Mouse (Mus musculus) heart, embryonic 16.5 days (tissue): ENCODE data around the gene Il17rd. TPM values are rescaled to one million over a fixed set of nuclear protein-coding genes. Genes with fewer than 3 reads are reported as not detected.

Experiments used
- ATAC-seq: fragments of 200-750 bp; cut with Nextera tagmentation; replicated peaks from 2 replicates; pipeline ENCODE4 v1.8.0; 2017; ENCODE audit warnings: moderate number of reproducible peaks; ENCODE audit not compliant: insufficient read depth, low FRiP score; ENCODE audit errors: extremely low read depth
- H3K27ac ChIP-seq: fragments of 300-500 bp; sonication (generic); 2 replicates; pipeline ENCODE4 v1.5.1; 2014; ENCODE audit warnings: mild to moderate bottlenecking, low read length, control low read depth, moderate library complexity
- H3K27me3 ChIP-seq: fragments of 300-500 bp; sonication (generic); 2 replicates; pipeline ENCODE4 v1.6.1; 2014; ENCODE audit warnings: low read length, mixed read lengths; ENCODE audit not compliant: control insufficient read depth, insufficient read depth
- H3K36me3 ChIP-seq: fragments of 300-500 bp; sonication (generic); 2 replicates; pipeline ENCODE4 v1.6.1; 2014; ENCODE audit not compliant: control insufficient read depth, insufficient read depth
- H3K4me1 ChIP-seq: fragments of 300-500 bp; sonication (generic); 2 replicates; pipeline ENCODE4 v1.6.1; 2014; ENCODE audit warnings: low read length, mixed read lengths; ENCODE audit not compliant: control insufficient read depth, insufficient read depth
- H3K4me2 ChIP-seq: fragments of 300-500 bp; sonication (generic); 2 replicates; pipeline ENCODE4 v1.6.1; 2014; ENCODE audit warnings: low read depth, mild to moderate bottlenecking, control low read depth, low read length
- H3K4me3 ChIP-seq: fragments of 300-500 bp; sonication (generic); 2 replicates; pipeline ENCODE4 v1.5.1; 2014; ENCODE audit warnings: mild to moderate bottlenecking, control low read depth, low read length
- H3K9ac ChIP-seq: fragments of 300-500 bp; sonication (generic); 2 replicates; pipeline ENCODE4 v1.6.1; 2014; ENCODE audit warnings: low read length, control low read depth
- H3K9me3 ChIP-seq: fragments of 300-500 bp; sonication (generic); replicated peaks from 2 replicates; pipeline ENCODE4 v1.6.1; 2016; ENCODE audit warnings: low read length; ENCODE audit not compliant: control insufficient read depth
- WGBS: fragments of 180-500 bp; shearing (Covaris S2); extraction: QIAGEN DNeasy Blood & Tissue Kit; methylation state at CpG from one replicate; pipeline ENCODE4 v1.1.7; 2014; 5-methylcytosine and 5-hydroxymethylcytosine counted together
- polyA plus RNA-seq: library from polyadenylated mRNA; unstranded; fragments of >200 nt; fragmentation: Nextera tagmentation; extraction: Ambion mirVana; gene quantifications from 2 replicates; pipeline ENCODE4 v1.2.1, GENCODE M21; 2015

Gene Il17rd
- polyA plus RNA-seq, 1 experiment from 2014 or later: 0.92 TPM

- H3K4me1 ChIP-seq: peaks cover 7% of the 10 kb centered on the region; the same call in 1 of the 2 replicates
- H3K27ac ChIP-seq: no peak overlapping the region
- no peaks in the 10 kb centered on the region; the same call in 1 of the 2 replicates for H3K36me3 ChIP-seq
- ATAC-seq: no peak
- H3K27me3 ChIP-seq: no peaks in the 10 kb centered on the region
- H3K9me3 ChIP-seq: no peaks in the 10 kb centered on the region
- no peak overlapping the region for H3K4me3 ChIP-seq
- no peak overlapping the region for H3K9ac ChIP-seq
- WGBS: 70% methylated on average over 5 of the region's 5 CpGs
- no peak overlapping the region for H3K4me2 ChIP-seq
These were observed 12.8 kb downstream of the Il17rd start for GRCm38 (mm10) chr14:27051511-27051895.

- H3K9ac ChIP-seq: 0 out of 2 replicates have a peak overlapping the region, but pooled peaks have one; percentile 4
- H3K9me3 ChIP-seq: no peaks in the 10 kb centered on the region
- peaks cover 25% of the 10 kb centered on the region for H3K4me1 ChIP-seq
- H3K27me3 ChIP-seq: no peaks in the 10 kb centered on the region
- H3K36me3 ChIP-seq: no peaks in the 10 kb centered on the region
- H3K4me2 ChIP-seq: peak overlapping the region; percentile 48
- no peak overlapping the region for H3K27ac ChIP-seq
- ATAC-seq: no peak
- no peak overlapping the region for H3K4me3 ChIP-seq
- 8% methylated on average over 13 of the region's 13 CpGs for WGBS
These were observed 19.9 kb downstream of the Il17rd start for GRCm38 (mm10) chr14:27058535-27059223.

GRCm38 (mm10) chr14:27059224-27059558 lies 20.4 kb downstream of the Il17rd start:
- 15% methylated on average over 8 of the region's 8 CpGs for WGBS
- peak overlapping the region; percentile 48 for H3K4me2 ChIP-seq
- peaks cover 25% of the 10 kb centered on the region for H3K4me1 ChIP-seq
- no peaks in the 10 kb centered on the region for H3K27me3 ChIP-seq
- H3K4me3 ChIP-seq: no peak overlapping the region
- H3K27ac ChIP-seq: no peak overlapping the region
- ATAC-seq: no peak; the same call in 1 of the 2 replicates
- H3K9ac ChIP-seq: 0 out of 2 replicates have a peak overlapping the region, but pooled peaks have one; percentile 4
- no peaks in the 10 kb centered on the region for H3K9me3 ChIP-seq
- H3K36me3 ChIP-seq: no peaks in the 10 kb centered on the region

DNA sequence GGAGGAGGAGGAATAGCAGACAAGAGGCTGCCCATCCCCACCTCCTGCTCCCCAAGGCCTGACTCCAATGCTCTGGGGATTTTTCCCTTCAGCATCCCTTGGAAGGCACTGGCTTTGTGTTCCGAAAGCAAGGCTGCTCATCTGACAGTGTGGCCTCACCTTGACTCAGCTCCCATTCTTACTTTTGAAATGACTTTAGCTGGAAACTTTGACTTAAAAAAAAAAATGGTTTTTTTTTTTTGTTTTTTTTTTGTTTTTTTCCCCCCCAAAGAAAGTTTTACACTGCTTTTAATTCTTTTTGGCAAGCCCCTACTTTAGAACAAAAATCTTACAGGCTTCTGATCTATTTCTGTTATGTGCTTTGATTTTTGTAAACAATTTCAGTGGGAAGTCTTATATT lies 24.6 kb downstream of the Il17rd start:
- 100% methylated on average over 1 of the region's 1 CpGs for WGBS
- peaks cover 24% of the 10 kb centered on the region for H3K4me1 ChIP-seq
- no peaks in the 10 kb centered on the region for H3K36me3 ChIP-seq
- H3K4me2 ChIP-seq: no peak overlapping the region
- H3K9ac ChIP-seq: no peak overlapping the region
- ATAC-seq: no peak
- H3K4me3 ChIP-seq: no peak overlapping the region
- no peak overlapping the region for H3K27ac ChIP-seq
- H3K9me3 ChIP-seq: no peaks in the 10 kb centered on the region
- no peaks in the 10 kb centered on the region for H3K27me3 ChIP-seq

- Histone ChIP-seq H3K9me3 (no peaks in the 10 kb centered on the region), H3K27me3 (no peaks in the 10 kb centered on the region), H3K4me3 (no peak overlapping the region), H3K4me1 (peaks cover 28% of the 10 kb centered on the region), H3K9ac (no peak overlapping the region), H3K27ac (0 out of 2 replicates have a peak overlapping the region, but pooled peaks have one; percentile 15), H3K36me3 (no peaks in the 10 kb centered on the region), H3K4me2 (no peak overlapping the region)
- no peak for ATAC-seq
- 23% methylated on average over 9 of the region's 9 CpGs for WGBS
These were observed 27.6 kb downstream of the Il17rd start for GRCm38 (mm10) chr14:27066171-27066929.

- no peaks in the 10 kb centered on the region for H3K27me3 ChIP-seq
- H3K9me3 ChIP-seq: no peaks in the 10 kb centered on the region
- H3K27ac ChIP-seq: peak overlapping the region; percentile 40; the same call in 1 of the 2 replicates
- no peak overlapping the region for H3K9ac ChIP-seq
- ATAC-seq: no peak
- no peaks in the 10 kb centered on the region for H3K36me3 ChIP-seq
- H3K4me3 ChIP-seq: no peak overlapping the region
- peaks cover 37% of the 10 kb centered on the region for H3K4me1 ChIP-seq
- H3K4me2 ChIP-seq: no peak overlapping the region
- 59% methylated on average over 6 of the region's 6 CpGs for WGBS
These were observed 29.1 kb downstream of the Il17rd start for GRCm38 (mm10) chr14:27067866-27068271.

DNA sequence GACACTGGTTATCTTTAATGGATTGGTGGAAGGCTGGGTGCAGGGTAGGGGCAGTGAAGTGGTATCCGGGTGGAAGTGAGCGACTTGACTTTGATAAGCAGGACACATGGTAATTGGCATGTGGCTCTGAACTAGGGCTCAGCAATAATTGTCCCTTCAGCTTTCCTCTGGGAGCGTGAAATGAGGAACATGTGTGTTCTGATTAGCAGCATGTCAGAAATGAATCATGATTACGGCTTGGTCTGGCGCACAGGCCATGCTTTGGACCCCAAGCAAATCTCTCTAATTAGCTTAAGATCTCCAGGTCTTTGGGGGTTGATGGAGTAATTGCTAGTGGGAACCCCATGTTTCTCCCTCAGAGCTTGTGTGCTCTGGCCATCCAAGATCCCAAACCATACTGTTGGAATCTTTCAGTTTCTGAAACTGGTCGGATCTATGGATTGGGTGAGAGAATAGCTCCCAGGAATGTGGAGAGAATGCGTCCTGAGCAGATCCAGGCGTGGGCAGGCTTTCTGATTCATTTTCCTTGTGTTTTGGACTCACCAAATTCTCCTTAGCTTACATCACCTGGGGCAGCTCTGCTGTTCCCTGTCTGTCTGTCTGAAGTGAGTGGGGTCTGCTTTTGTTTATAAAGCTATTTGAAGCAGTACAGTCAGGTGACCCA lies 30.8 kb downstream of the Il17rd start:
- ATAC-seq: no peak
- Histone ChIP-seq H3K27me3 (no peaks in the 10 kb centered on the region), H3K4me3 (no peak overlapping the region), H3K9me3 (no peaks in the 10 kb centered on the region), H3K4me2 (no peak overlapping the region), H3K9ac (no peak overlapping the region), H3K36me3 (no peaks in the 10 kb centered on the region), H3K4me1 (peaks cover 44% of the 10 kb centered on the region), H3K27ac (peak overlapping the region; percentile 26)
- 35% methylated on average over 8 of the region's 8 CpGs for WGBS

DNA sequence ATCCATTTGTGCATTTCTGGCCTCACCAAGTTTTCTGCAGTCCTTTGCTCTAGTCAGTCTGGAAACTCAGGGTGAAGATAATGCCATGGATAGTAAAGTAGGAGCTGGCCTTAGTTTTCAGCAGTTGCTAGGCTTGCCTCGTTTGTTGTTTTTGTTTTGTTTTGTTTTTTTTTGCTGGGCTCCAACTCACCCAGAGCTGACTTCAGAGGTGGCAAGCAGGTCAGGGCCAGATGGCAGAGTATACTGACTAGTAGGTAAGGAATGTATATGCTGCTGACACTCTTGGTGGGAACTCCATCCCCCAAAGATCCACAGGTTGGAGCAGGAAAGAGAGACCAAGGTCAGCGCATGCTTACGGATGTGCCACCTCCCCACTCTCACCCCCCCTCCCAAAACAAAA lies 31.4 kb downstream of the Il17rd start:
- WGBS: 34% methylated on average over 3 of the region's 3 CpGs
- Histone ChIP-seq H3K27me3 (no peaks in the 10 kb centered on the region), H3K27ac (peak overlapping the region; percentile 26)

DNA sequence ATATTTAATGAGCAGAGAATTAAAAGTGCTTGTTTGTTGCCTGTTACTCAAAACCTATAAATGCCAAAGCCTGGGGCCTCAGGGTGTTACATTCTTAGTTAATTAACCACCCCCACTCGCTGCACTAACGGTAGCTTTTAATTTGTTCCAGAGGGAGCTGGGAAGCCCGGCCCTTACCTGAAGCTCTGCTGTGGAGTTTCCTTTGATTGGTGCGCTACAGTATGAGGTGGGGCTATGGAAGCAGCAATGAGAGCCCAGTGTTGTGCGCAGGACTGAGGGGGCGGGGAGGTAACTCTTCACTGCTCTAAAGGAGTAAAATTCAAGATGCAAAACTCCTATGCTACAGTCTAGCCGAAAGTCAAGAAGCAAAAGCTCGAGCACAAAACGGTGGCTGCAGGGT lies 32.0 kb downstream of the Il17rd start:
- Histone ChIP-seq H3K27me3 (no peaks in the 10 kb centered on the region), H3K9me3 (no peaks in the 10 kb centered on the region), H3K4me2 (no peak overlapping the region), H3K27ac (no peak overlapping the region), H3K4me3 (no peak overlapping the region), H3K36me3 (no peaks in the 10 kb centered on the region), H3K4me1 (peaks cover 48% of the 10 kb centered on the region), H3K9ac (no peak overlapping the region)
- no peak for ATAC-seq
- WGBS: 40% methylated on average over 9 of the region's 9 CpGs

More for the DNA sequence above, 31.4 kb downstream of the Il17rd start:
- Histone ChIP-seq H3K36me3 (no peaks in the 10 kb centered on the region), H3K9me3 (no peaks in the 10 kb centered on the region), H3K4me2 (no peak overlapping the region), H3K9ac (no peak overlapping the region), H3K4me3 (no peak overlapping the region), H3K4me1 (peaks cover 44% of the 10 kb centered on the region)
- no peak for ATAC-seq
